In the genomic region with DNA sequence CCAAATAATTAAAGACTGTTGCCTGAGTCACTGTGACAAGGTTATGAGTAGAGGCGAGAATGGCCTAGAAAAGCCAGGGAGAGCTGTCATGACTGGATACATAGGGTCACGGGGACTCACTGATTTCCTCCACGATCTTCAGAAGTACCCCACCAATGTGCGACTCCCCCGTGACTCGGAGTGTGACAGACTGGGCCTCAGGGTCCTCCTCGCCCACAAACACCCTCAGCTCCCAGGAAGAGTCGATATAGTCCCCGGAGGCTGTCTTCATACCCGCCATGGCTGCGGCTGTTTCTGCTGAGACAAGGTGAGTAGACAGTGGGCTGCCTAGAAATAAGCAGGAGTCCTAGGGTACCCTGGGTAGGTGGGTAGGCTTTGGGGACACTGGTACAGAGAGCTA, we compare ENCODE assay signal across 11 mouse cellular contexts. TPM values are rescaled to one million over a fixed set of nuclear protein-coding genes. Genes with fewer than 3 reads are reported as not detected.
DNase-seq lines count a peak whose midpoint lies in the region; ATAC-seq and TF ChIP-seq lines count a peak whose summit lies in the region.
"Had no signal": no experiment of that assay in that cellular context is flagged by ENCODE, and none has a peak within 500 bp of the region (broad histone marks: within the 10 kb centered on the region; RNA-seq: fewer than 3 reads in every experiment).

No protein-coding gene starts in this region.

- H3K9me3 ChIP-seq in lung, postnatal 0 days (ENCODE audit: low read length) = no peaks in the 10 kb centered on the region
- no peaks in the 10 kb centered on the region for H3K9me3 ChIP-seq in liver, embryonic 12.5 days (replicated peaks)
- H3K9me3 ChIP-seq: embryonic facial prominence, embryonic 12.5 days had no signal

- no peak overlapping the region for H3K4me3 ChIP-seq in lung, postnatal 0 days (ENCODE audit: low read depth, low read length)
- peak overlapping the region; percentile 66 for H3K4me3 ChIP-seq in liver, embryonic 12.5 days
- H3K4me3 ChIP-seq: embryonic facial prominence, embryonic 12.5 days had no signal

- H3K4me1 ChIP-seq in lung, postnatal 0 days (ENCODE audit: insufficient read depth, low read depth, low read length) = no peaks in the 10 kb centered on the region
- H3K4me1 ChIP-seq in liver, embryonic 12.5 days = peaks cover 43% of the 10 kb centered on the region
- H3K4me1 ChIP-seq: embryonic facial prominence, embryonic 12.5 days had no signal

- peak overlapping the region; percentile 47 for H3K27ac ChIP-seq in lung, postnatal 0 days (ENCODE audit: low read length)
- peak overlapping the region; percentile 96 for H3K27ac ChIP-seq in liver, embryonic 12.5 days

- TF ChIP-seq EP300 in lung, postnatal 0 days (IDR thresholded peaks at IDR 0.05) = no peak

- no peak for TF ChIP-seq CTCF in lung, postnatal 0 days (IDR thresholded peaks at IDR 0.05)

- no peaks in the 10 kb centered on the region for H3K27me3 ChIP-seq in lung, postnatal 0 days (replicated peaks; ENCODE audit: insufficient read depth, low read length)
- no peaks in the 10 kb centered on the region for H3K27me3 ChIP-seq in liver, embryonic 12.5 days (replicated peaks)
- H3K27me3 ChIP-seq: embryonic facial prominence, embryonic 12.5 days had no signal

- 77% methylated on average over 11 of the region's 11 CpGs for WGBS in lung, postnatal 0 days
- 14% methylated on average over 11 of the region's 11 CpGs for WGBS in liver, embryonic 12.5 days (ENCODE audit: insufficient replicate concordance)

- no peak overlapping the region for H3K9ac ChIP-seq in lung, postnatal 0 days (replicated peaks; ENCODE audit: low read depth)
- H3K9ac ChIP-seq in liver, embryonic 12.5 days = peak overlapping the region; percentile 79
- H3K9ac ChIP-seq: embryonic facial prominence, embryonic 12.5 days had no signal

- H3K36me3 ChIP-seq in lung, postnatal 0 days (ENCODE audit: insufficient read depth, low read length) = peaks cover 10% of the 10 kb centered on the region; the same call in 1 of the 2 replicates
- peaks cover 85% of the 10 kb centered on the region for H3K36me3 ChIP-seq in liver, embryonic 12.5 days

- no peak for ATAC-seq in lung, postnatal 0 days
- ATAC-seq in liver, embryonic 12.5 days = no peak

- H3K4me2 ChIP-seq in lung, postnatal 0 days (replicated peaks; ENCODE audit: low read depth, low read length) = peak overlapping the region; percentile 17; the same call in 1 of the 2 replicates
- H3K4me2 ChIP-seq in liver, embryonic 12.5 days = peak overlapping the region; percentile 81
- H3K4me2 ChIP-seq: embryonic facial prominence, embryonic 12.5 days had no signal

- intact Hi-C loops in heart, postnatal 36 days (cut with DNase I) = no loop called here
- intact Hi-C loops in left cerebral cortex, postnatal 14 days (cut with DNase I) = loop anchor here (5.0 kb wide), 1 partner anchor 86 kb away; a partner anchor contains a TSS

- peak; percentile 90 for DNase-seq in heart, adult 11 months
- DNase-seq in heart, postnatal 36 days = no peak
- no peak for DNase-seq in lung, postnatal 0 days (ENCODE audit: low spot score)
- no peak for DNase-seq in lung, postnatal 10 days
- DNase-seq in thymus, postnatal 14 days = peak; percentile 37
- no peak for DNase-seq in left cerebral cortex, postnatal 14 days (ENCODE audit: low spot score in 2 of 2)
- no peak for DNase-seq in T-cell, adult 2 months (ENCODE audit: low spot score)
- DNase-seq: kidney, adult 18-20 months; retina, postnatal 1 day had no signal

RNA-seq across cellular contexts. Expression of a gene that starts 0.7 kb away (rescaled TPM):
- total RNA-seq in heart, postnatal 36 days (2021) = 1 to 10 TPM; 4.2 to 5.9 TPM
- polyA plus RNA-seq in lung, postnatal 0 days (2015; fragmentation: Nextera tagmentation; extraction: Ambion mirVana) = 15.8 and 16.0 TPM in 2 replicates
- 135 and 147 TPM in 2 replicates for polyA plus RNA-seq in liver, embryonic 12.5 days (2016; fragmentation: Nextera tagmentation; extraction: Ambion mirVana)
- total RNA-seq in left cerebral cortex, postnatal 14 days (2021) = 1 to 10 TPM; 4.5 to 4.6 TPM

RNA-seq across cellular contexts. Expression of a gene that starts 21.2 kb away (rescaled TPM):
- 100 to 1,000 TPM in 1 of 2 experiments, 10 to 100 TPM in 1; 98.7 to 126 TPM for total RNA-seq in heart, postnatal 36 days (2021)
- polyA plus RNA-seq in lung, postnatal 0 days (2015; fragmentation: Nextera tagmentation; extraction: Ambion mirVana) = 51.8 and 58.5 TPM in 2 replicates
- 218 and 230 TPM in 2 replicates for polyA plus RNA-seq in liver, embryonic 12.5 days (2016; fragmentation: Nextera tagmentation; extraction: Ambion mirVana)
- total RNA-seq in left cerebral cortex, postnatal 14 days (2021) = 100 to 1,000 TPM; 155 to 165 TPM

RNA-seq across cellular contexts. Expression of a gene that starts 22.6 kb away (rescaled TPM):
- total RNA-seq in heart, postnatal 36 days (2021) = 10 to 100 TPM; 23.0 to 25.5 TPM
- polyA plus RNA-seq in lung, postnatal 0 days (2015; fragmentation: Nextera tagmentation; extraction: Ambion mirVana) = 11.0 and 11.5 TPM in 2 replicates
- polyA plus RNA-seq in liver, embryonic 12.5 days (2016; fragmentation: Nextera tagmentation; extraction: Ambion mirVana) = 2.2 and 2.5 TPM in 2 replicates
- total RNA-seq in left cerebral cortex, postnatal 14 days (2021) = 10 to 100 TPM; 19.1 to 20.7 TPM

RNA-seq across cellular contexts. Expression of a gene that starts 22.6 kb away (rescaled TPM):
- 10 to 100 TPM; 27.0 to 28.9 TPM for total RNA-seq in heart, postnatal 36 days (2021)
- polyA plus RNA-seq in lung, postnatal 0 days (2015; fragmentation: Nextera tagmentation; extraction: Ambion mirVana) = 21.0 and 24.9 TPM in 2 replicates
- 10.0 and 11.9 TPM in 2 replicates for polyA plus RNA-seq in liver, embryonic 12.5 days (2016; fragmentation: Nextera tagmentation; extraction: Ambion mirVana)
- 10 to 100 TPM in 1 of 2 experiments, 1 to 10 TPM in 1; 8.7 to 10.1 TPM for total RNA-seq in left cerebral cortex, postnatal 14 days (2021)

RNA-seq across cellular contexts. Expression of a gene that starts 26.2 kb away (rescaled TPM):
- 10 to 100 TPM; 51.0 to 57.1 TPM for total RNA-seq in heart, postnatal 36 days (2021)
- polyA plus RNA-seq in lung, postnatal 0 days (2015; fragmentation: Nextera tagmentation; extraction: Ambion mirVana) = 32.7 and 33.2 TPM in 2 replicates
- polyA plus RNA-seq in liver, embryonic 12.5 days (2016; fragmentation: Nextera tagmentation; extraction: Ambion mirVana) = 12.1 and 12.7 TPM in 2 replicates
- total RNA-seq in left cerebral cortex, postnatal 14 days (2021) = 10 to 100 TPM; 21.1 to 21.2 TPM

Comparison
In these comparisons a context has a peak if more than half of its experiments do, and no peak if none do; other contexts are left out.
1. DNase-seq: peak in heart, adult 11 months (single experiment) and thymus, postnatal 14 days (single experiment); none in heart, postnatal 36 days (0 of 2), lung, postnatal 0 days (single experiment), lung, postnatal 10 days (single experiment), left cerebral cortex, postnatal 14 days (0 of 2) and T-cell, adult 2 months (single experiment).